Mouse (Mus musculus) brown adipose tissue, adult 24 weeks (tissue): Measurements from ENCODE around the gene Dcdc2b. TPM values are rescaled to one million over a fixed set of nuclear protein-coding genes. Genes with fewer than 3 reads are reported as not detected.

Source experiments
- H3K27ac ChIP-seq: fragments of 200-500 bp; replicated peaks from 2 replicates; pipeline ENCODE4 v1.5.1; 2012; ENCODE audit warnings: low read depth, mild to moderate bottlenecking, low read length
- H3K4me1 ChIP-seq: fragments of 200-500 bp; 2 replicates; pipeline ENCODE4 v1.6.1; 2012; ENCODE audit warnings: low read length, mixed read lengths; ENCODE audit not compliant: control insufficient read depth, insufficient read depth, insufficient read length
- H3K4me3 ChIP-seq: fragments of 200-500 bp; 2 replicates; pipeline ENCODE4 v1.5.1; 2012; ENCODE audit warnings: low read depth, mild to moderate bottlenecking, low read length, moderate library complexity; ENCODE audit not compliant: insufficient read depth
- polyA plus RNA-seq: library from polyadenylated mRNA; stranded (reverse); fragments of >200 nt; gene quantifications from 2 replicates; pipeline ENCODE4 v1.2.4, GENCODE M21; 2012; ENCODE audit not compliant: missing spikeins, insufficient read depth, insufficient read length

The Dcdc2b gene
- polyA plus RNA-seq, 1 experiment, result not detected

DNA sequence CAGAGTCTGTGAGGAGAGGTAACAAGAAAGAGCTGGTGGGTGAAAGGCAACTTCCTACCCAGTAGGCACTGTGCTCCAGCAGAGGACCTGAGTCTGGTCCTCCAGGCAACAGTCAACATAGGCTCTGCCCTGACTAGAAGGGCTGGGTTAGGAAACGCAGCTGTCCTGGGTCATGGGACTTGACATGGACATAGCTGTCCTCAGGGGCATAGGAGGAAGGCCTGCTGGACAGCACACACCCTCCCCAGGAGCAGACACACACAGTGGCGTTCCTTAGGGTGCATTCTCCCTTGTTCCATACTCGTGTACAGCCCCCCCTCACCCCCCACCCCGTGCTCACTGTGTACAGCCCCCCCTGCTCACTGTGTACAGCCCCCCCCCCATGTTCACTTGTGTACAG is 3.6 kb downstream of the Dcdc2b start:
- Histone ChIP-seq H3K27ac (no peak overlapping the region), H3K4me3 (no peak overlapping the region), H3K4me1 (no peaks in the 10 kb centered on the region)

DNA sequence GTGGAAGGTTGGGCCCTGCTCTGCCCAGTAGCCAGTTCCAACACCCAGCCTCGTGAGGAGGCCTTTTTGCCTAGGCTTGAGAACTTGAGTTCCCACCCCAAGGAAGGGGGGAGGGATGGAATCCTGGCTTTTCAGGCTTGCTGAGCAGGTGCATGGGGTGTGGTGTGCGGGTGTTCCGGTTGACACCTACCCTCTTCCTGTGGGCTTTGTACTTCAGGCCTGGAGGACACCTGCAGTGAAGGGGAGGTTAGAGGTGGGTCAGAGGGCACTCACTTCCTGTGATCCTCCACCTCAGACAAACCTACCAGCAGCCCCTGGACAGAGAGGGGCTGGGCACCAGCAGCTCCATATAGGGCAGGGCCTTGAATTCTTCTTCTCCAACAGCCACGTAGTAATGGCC is 4.0 kb downstream of the Dcdc2b start:
- no peak overlapping the region for H3K27ac ChIP-seq
- no peak overlapping the region for H3K4me3 ChIP-seq
- no peaks in the 10 kb centered on the region for H3K4me1 ChIP-seq

DNA sequence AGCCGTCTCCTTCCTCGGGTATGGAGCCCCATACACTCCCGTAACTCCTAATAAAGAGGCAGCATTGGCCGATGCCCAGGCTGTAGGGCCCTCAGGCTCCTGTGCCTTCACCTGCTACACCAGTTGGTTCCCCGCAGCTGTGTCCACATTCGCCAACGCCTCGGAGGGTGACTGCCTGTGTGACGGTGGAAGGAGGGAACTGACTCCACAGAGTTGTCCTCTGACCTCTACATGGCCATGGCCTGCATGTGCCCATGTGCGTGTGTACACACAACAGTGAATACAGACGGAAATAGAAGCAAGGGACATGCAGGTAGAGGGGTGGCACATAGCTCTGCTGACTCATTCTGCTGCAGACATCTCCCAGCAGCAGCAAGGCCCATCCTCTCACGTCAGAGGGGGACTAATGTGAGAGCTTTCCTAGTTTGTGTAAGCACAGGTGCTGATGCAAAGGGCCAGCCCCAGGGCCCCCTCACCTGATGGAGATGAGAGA is 4.9 kb downstream of the Dcdc2b start:
- H3K4me3 ChIP-seq, result no peak overlapping the region
- H3K27ac ChIP-seq, result no peak overlapping the region
- no peaks in the 10 kb centered on the region for H3K4me1 ChIP-seq

DNA sequence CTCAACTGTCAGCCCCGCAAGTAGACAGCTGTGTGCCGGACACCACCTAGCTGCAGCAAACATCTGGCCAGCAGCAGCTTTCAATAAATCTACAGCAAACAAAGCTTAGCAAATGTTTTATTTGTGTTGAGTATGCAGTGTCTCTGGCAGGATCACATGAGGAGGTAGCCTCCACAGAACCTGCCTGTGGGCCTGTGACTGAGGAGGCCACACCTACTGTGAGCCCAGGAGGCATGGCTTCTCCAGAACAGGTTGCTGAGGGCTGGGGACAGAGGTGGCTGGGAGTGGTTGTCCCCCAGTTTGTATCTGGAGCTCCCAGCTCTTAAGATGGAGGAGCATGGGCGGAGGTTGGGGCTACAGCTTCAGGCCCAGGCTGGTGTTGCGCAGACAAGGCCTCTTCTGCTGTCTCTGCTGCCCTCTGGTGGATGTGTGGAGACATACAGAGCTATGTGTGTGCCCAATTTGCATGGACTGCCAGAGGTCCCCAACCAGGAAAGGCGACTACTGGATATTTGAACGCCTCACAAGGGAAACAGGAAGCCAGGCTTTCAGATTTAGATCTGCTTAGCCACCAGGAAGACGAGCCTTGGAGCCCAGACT is 5.5 kb downstream of the Dcdc2b start:
- no peak overlapping the region for H3K4me3 ChIP-seq
- H3K4me1 ChIP-seq, result no peaks in the 10 kb centered on the region
- H3K27ac ChIP-seq, result no peak overlapping the region

DNA sequence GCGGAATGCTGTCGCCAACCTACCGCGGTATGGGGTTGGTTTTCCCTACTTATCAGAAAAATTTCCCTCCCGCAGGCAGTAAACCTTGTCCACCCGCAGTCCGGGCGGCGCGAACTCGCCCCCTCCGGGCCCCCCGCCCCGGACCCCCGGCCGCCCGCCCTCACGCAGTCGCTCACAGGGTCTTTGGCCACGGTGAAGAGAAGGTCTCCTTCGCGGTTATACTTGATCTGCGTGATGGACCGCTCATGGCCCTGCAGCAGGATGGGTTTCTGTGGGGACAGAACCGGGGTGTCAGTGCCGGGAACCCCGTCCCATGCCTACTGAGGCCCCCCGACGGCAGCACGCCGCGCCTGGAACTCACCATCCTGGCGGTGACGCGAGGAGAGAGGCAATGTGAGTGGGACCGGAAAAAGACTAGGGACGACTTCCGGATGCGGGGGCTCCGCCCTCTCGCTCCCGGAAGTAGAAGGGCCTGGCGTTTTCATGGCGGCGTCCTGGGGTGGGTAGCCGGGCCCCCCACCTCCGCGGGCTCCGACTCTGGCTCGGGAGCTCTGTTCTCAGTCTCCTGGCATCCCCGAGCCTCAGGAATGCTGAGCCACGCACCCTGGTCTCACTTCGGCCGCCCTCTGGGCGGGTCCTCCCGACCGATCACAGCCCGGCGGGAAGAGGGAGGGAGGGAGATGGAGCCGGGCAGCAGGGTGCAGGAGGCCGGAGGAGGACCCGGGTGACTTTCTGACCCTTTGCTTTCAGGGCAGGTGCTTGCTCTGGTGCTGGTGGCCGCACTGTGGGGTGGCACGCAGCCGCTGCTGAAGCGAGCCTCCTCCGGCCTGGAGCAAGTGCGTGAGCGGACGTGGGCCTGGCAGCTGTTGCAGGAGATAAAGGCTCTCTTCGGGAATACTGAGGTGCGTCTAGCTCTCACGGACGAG is 13.6 kb downstream of the Dcdc2b start, which contains the start of the genes Eif3i and Tmem234:
Gene Eif3i (minus strand): TSS at position 416 of the 926 bp plus-strand sequence.
Gene Tmem234 (plus strand): TSS at position 436 of the 926 bp plus-strand sequence.
- H3K4me3 ChIP-seq, result peak within 1 kb of the TSS; percentile 100
- H3K4me1 ChIP-seq, result peaks cover 10% of the 10 kb centered on the region
- peak within 1 kb of the TSS; percentile 85 for H3K27ac ChIP-seq

DNA sequence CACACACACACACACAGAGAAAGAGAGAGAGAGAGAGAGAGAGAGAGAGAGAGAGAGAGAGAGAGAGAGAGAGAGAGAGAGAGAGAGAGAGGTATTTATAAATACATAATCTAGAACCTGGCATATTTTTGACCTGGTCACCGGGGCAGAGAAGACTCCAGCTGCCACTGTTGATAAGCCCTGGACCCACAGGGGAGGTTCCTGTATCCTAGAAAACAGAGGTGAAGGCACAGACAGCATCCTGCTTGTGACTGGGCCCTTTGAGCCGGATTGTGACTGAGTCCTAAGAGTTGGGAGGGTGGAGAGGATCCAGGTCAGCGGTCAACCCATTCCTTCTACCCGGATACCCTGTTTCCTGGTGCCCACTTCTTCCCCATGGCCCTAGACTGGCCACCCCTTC is 25.2 kb downstream of the Dcdc2b start:
- no peak overlapping the region for H3K27ac ChIP-seq
- H3K4me3 ChIP-seq, result no peak overlapping the region
- no peaks in the 10 kb centered on the region for H3K4me1 ChIP-seq

DNA sequence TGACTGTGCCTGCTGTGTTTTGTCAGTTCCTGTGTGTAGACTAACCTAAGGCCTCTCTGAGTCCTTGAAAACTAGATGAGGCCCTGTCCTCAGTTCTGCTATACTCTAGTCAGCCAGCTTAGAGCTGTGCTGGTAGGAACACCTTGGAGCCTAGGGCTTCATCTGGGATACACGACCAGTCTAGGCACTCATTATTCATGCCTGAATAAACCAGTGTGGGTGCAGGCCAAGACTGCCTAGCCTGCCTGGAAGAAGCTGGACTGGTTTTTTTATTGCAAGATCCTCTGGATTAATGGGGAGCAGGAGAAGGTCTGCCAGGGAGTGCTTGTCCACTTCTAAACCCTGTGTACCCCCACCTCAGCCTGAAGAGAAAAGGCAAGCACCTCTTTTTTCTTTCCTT is 27.1 kb downstream of the Dcdc2b start:
- no peak overlapping the region for H3K27ac ChIP-seq
- H3K4me3 ChIP-seq, result no peak overlapping the region
- no peaks in the 10 kb centered on the region for H3K4me1 ChIP-seq

DNA sequence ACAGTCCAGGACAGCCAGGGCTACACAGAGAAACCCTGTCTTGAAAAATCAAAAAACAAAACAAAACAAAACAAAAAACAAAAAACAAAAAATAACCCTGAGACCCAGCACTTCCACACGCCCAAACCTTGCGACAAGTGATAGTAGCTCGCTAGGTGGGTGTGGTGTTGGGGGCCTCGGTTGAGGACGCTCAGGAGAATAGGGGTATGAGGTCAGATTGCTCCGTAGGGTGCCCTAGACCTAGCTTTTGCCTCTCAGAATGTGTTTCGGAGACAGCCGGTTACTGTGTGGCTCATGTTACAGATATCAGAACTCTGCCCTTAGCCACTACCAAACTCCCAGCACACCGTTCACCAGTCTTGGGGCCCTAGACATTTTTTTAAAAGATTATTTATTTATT is 28.3 kb downstream of the Dcdc2b start:
- Histone ChIP-seq H3K4me3 (no peak overlapping the region), H3K4me1 (no peaks in the 10 kb centered on the region), H3K27ac (no peak overlapping the region)

DNA sequence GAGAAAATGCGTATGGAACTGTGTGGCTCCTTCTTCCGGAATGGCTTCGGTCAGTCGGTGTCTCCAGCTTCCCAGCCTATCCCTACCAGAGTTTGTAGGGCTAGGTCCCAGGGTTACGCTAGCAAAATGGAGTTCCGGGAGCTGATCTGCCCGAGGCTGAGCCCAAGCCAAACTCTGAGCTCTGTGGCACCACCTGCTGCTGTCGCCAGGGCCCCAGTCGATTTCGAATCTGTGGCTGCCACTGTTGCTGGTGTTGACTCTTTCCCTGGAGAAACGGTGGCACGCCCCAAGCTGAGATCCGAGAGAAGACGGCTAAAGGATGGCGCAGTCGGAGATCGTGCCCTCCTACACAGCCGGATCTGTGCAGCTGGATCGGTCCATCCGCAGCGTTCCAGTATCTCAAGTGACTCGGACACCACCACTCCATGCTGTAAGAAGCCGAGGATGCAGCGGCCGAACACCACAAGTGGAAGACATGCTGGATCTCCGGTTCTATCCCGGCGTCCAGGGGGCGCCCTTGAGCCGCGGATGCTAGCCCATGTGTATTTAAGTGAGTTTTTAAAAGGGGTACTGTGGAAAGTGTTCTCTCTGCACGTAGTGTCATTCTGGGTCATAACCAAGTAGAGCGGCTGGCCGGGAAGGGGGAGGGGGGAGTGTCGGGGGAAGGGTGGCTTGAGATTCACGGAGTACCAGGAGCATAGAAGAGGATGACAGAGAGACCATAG is 29.0 kb downstream of the Dcdc2b start:
- Histone ChIP-seq H3K4me1 (no peaks in the 10 kb centered on the region; the same call in 1 of the 2 replicates), H3K27ac (peak overlapping the region; percentile 69), H3K4me3 (peak overlapping the region; percentile 72)

DNA sequence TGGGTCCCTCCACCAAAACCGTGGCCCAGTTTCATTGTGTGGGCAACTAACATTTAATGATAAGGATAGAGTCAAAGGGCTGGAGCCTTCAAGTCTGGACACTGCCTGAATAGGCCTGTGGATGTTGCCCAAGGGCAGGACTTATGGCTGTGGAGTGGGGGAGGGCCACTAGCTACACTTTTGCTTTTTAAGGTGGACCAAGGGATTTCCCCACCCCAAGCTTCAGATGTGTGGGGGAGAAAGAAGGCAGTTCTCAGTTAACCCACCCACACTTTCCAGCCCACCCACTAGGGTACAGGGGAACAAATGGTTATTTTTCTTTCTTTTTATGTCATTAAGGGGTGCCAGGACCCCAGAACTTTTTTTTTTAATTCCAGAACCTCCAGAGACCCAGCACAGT is 29.7 kb downstream of the Dcdc2b start:
- Histone ChIP-seq H3K4me1 (no peaks in the 10 kb centered on the region; the same call in 1 of the 2 replicates), H3K27ac (peak overlapping the region; percentile 69), H3K4me3 (peak overlapping the region; percentile 72)

DNA sequence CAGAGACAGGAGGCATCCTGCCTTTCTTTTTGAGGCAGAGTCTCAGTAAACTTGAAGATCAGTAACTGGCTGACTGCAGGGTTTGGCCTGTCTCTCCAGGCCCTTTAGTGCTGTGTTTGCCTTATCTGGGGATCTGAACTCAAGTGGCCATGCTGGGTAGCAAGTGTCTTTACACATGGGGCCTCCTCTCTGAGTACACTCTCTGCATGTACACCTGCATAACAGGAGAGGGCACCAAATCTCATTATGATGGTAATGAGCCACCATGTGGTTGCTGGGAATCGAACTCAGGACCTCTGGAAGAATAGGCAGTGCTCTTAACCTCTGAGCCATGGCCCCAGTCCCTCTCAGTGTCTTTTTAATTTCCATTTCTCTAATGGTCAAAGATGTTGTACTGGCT is 31.8 kb downstream of the Dcdc2b start:
- H3K4me3 ChIP-seq, result no peak overlapping the region
- no peak overlapping the region for H3K27ac ChIP-seq
- peaks cover 9% of the 10 kb centered on the region for H3K4me1 ChIP-seq

DNA sequence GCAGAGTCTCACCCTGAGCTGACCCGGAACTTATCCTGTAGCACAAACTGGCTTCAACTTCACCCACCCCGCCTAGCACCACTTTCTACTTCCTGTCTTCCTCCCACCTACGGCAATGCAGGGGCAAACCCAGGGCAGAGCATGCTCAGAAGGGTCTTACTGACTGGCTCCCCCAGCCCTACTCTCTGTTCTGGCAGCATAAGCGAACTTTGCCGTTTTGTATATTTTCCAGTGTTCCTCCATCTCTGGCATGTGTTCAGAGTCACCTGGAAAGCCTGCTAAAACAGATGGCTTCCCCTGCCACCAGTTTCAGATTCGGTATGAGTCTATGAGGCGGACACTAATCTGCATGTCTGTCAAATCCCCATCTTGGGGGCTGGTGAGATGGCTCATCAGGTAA is 33.7 kb downstream of the Dcdc2b start:
- peaks cover 9% of the 10 kb centered on the region for H3K4me1 ChIP-seq
- peak overlapping the region; percentile 29 for H3K27ac ChIP-seq
- H3K4me3 ChIP-seq, result no peak overlapping the region

DNA sequence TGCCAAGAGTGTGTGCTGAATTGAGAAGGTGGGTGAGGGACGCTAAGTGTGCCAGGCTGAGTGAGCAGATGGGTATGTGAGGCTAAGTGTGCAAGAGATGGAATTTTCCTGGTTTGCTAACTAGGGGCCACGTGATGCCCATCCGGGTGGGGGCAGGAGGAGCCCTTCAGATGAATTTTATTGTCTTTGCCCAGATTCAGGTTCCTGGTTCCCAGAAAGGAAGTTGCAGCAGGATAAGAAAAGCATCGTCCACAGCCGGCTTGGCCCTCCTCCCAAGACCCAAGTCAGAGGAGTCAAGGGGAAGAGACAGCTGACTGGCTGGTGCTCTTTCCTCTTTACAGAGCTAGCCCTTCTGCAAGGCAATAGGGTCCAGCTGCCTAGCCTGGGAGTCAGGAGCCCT is 35.6 kb downstream of the Dcdc2b start, which contains the start of gene Fam167b:
Gene Fam167b (minus strand): TSS at position 84 of the 400 bp plus-strand sequence.
- H3K27ac ChIP-seq, result peak within 1 kb of the TSS; percentile 57
- peaks cover 9% of the 10 kb centered on the region for H3K4me1 ChIP-seq

DNA sequence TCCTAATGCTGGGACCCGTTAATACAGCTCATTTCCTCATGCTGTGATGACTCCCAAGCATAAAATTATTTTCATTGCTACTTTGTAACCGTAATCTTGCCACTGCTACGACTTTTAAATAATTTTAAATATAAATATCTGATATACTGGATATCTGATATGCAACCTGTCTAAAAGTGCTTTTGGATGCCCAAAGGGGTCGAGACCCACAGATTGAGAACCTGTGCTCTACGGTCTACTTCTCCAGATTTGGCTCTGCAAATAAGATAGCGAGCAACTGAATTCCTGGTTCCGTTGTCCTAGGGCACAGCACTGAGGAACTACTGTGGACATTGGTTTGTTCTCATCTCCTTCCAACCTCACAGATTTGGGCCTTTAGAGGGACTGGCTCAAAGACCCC is 36.4 kb downstream of the Dcdc2b start:
- no peak overlapping the region for H3K27ac ChIP-seq
- H3K4me3 ChIP-seq, result 0 out of 2 replicates have a peak overlapping the region, but pooled peaks have one; percentile 2
- peaks cover 11% of the 10 kb centered on the region for H3K4me1 ChIP-seq

More for the DNA sequence above, 35.6 kb downstream of the Dcdc2b start, which contains the start of gene Fam167b:
- H3K4me3 ChIP-seq, result 0 out of 2 replicates have a peak within 1 kb of the TSS, but pooled peaks have one; percentile 2
